Mouse (Mus musculus): ENCODE data around the gene Rad50. TPM values are rescaled to one million over a fixed set of nuclear protein-coding genes. Genes with fewer than 3 reads are reported as not detected.

Gene Rad50
- polyA plus RNA-seq, 1 experiment from 2014 or later = 15.6 TPM

GRCm38 (mm10) chr11:53681686-53682085, 25.4 kb downstream of the Rad50 start:
- Histone ChIP-seq H3K27ac (ENCODE audit: low read depth, low read length) (no peak overlapping the region), H3K4me1 (replicated peaks; ENCODE audit: control insufficient read depth, insufficient read depth, low read length) (no peaks in the 10 kb centered on the region), H3K4me3 (ENCODE audit: low read depth, low read length) (no peak overlapping the region), H3K27me3 (replicated peaks; ENCODE audit: control insufficient read depth, insufficient read depth, low read length) (no peaks in the 10 kb centered on the region), H3K4me2 (replicated peaks; ENCODE audit: low read depth) (no peak overlapping the region), H3K9ac (ENCODE audit: low read depth, low read length) (no peak overlapping the region), H3K36me3 (ENCODE audit: control insufficient read depth, insufficient read depth) (peaks cover 51% of the 10 kb centered on the region), H3K9me3 (ENCODE audit: control insufficient read depth) (no peaks in the 10 kb centered on the region)
- WGBS = 90% methylated on average over 2 of the region's 2 CpGs
- no peak for ATAC-seq
- TF ChIP-seq CTCF (IDR thresholded peaks at IDR 0.05; ENCODE audit: low read depth) = peak; percentile 27; the same call in 1 of the 2 replicates

GRCm38 (mm10) chr11:53680141-53680540, 27.0 kb downstream of the Rad50 start:
- H3K9me3 ChIP-seq (ENCODE audit: control insufficient read depth) = no peaks in the 10 kb centered on the region
- H3K4me3 ChIP-seq (ENCODE audit: low read depth, low read length) = no peak overlapping the region
- H3K27me3 ChIP-seq (replicated peaks; ENCODE audit: control insufficient read depth, insufficient read depth, low read length) = no peaks in the 10 kb centered on the region
- H3K36me3 ChIP-seq (ENCODE audit: control insufficient read depth, insufficient read depth) = peaks cover 53% of the 10 kb centered on the region
- 82% methylated on average over 4 of the region's 4 CpGs for WGBS
- no peak overlapping the region for H3K27ac ChIP-seq (ENCODE audit: low read depth, low read length)
- no peak for ATAC-seq
- no peak for TF ChIP-seq CTCF (IDR thresholded peaks at IDR 0.05; ENCODE audit: low read depth)
- H3K4me2 ChIP-seq (replicated peaks; ENCODE audit: low read depth) = no peak overlapping the region
- H3K9ac ChIP-seq (ENCODE audit: low read depth, low read length) = no peak overlapping the region
- H3K4me1 ChIP-seq (replicated peaks; ENCODE audit: control insufficient read depth, insufficient read depth, low read length) = no peaks in the 10 kb centered on the region

GRCm38 (mm10) chr11:53671414-53671813, 35.7 kb downstream of the Rad50 start:
- ATAC-seq = no peak

GRCm38 (mm10) chr11:53664091-53664490, 43.0 kb downstream of the Rad50 start:
- WGBS = 72% methylated on average over 5 of the region's 5 CpGs
- Histone ChIP-seq H3K4me2 (replicated peaks; ENCODE audit: low read depth) (no peak overlapping the region), H3K36me3 (ENCODE audit: control insufficient read depth, insufficient read depth) (peaks cover 48% of the 10 kb centered on the region), H3K27ac (ENCODE audit: low read depth, low read length) (no peak overlapping the region), H3K9ac (ENCODE audit: low read depth, low read length) (no peak overlapping the region), H3K9me3 (ENCODE audit: control insufficient read depth) (no peaks in the 10 kb centered on the region), H3K27me3 (replicated peaks; ENCODE audit: control insufficient read depth, insufficient read depth, low read length) (no peaks in the 10 kb centered on the region), H3K4me3 (ENCODE audit: low read depth, low read length) (no peak overlapping the region), H3K4me1 (replicated peaks; ENCODE audit: control insufficient read depth, insufficient read depth, low read length) (no peaks in the 10 kb centered on the region)
- no peak for TF ChIP-seq CTCF (IDR thresholded peaks at IDR 0.05; ENCODE audit: low read depth)
- no peak for ATAC-seq

More at GRCm38 (mm10) chr11:53671414-53671813, 35.7 kb downstream of the Rad50 start:
- Histone ChIP-seq H3K27ac (ENCODE audit: low read depth, low read length) (no peak overlapping the region), H3K4me2 (replicated peaks; ENCODE audit: low read depth) (no peak overlapping the region), H3K4me3 (ENCODE audit: low read depth, low read length) (no peak overlapping the region), H3K4me1 (replicated peaks; ENCODE audit: control insufficient read depth, insufficient read depth, low read length) (no peaks in the 10 kb centered on the region), H3K27me3 (replicated peaks; ENCODE audit: control insufficient read depth, insufficient read depth, low read length) (no peaks in the 10 kb centered on the region), H3K9ac (ENCODE audit: low read depth, low read length) (no peak overlapping the region), H3K36me3 (ENCODE audit: control insufficient read depth, insufficient read depth) (peaks cover 58% of the 10 kb centered on the region), H3K9me3 (ENCODE audit: control insufficient read depth) (no peaks in the 10 kb centered on the region)
- no peak for TF ChIP-seq CTCF (IDR thresholded peaks at IDR 0.05; ENCODE audit: low read depth)
- WGBS = 98% methylated on average over 4 of the region's 4 CpGs

- peaks cover 44% of the 10 kb centered on the region for H3K36me3 ChIP-seq (ENCODE audit: control insufficient read depth, insufficient read depth)
- no peak overlapping the region for H3K4me3 ChIP-seq (ENCODE audit: low read depth, low read length)
- no peaks in the 10 kb centered on the region for H3K4me1 ChIP-seq (replicated peaks; ENCODE audit: control insufficient read depth, insufficient read depth, low read length)
- no peaks in the 10 kb centered on the region for H3K9me3 ChIP-seq (ENCODE audit: control insufficient read depth)
- no peaks in the 10 kb centered on the region for H3K27me3 ChIP-seq (replicated peaks; ENCODE audit: control insufficient read depth, insufficient read depth, low read length)
- no peak for ATAC-seq
- H3K9ac ChIP-seq (ENCODE audit: low read depth, low read length) = no peak overlapping the region
- no peak overlapping the region for H3K27ac ChIP-seq (ENCODE audit: low read depth, low read length)
- 70% methylated on average over 14 of the region's 14 CpGs for WGBS
- no peak for TF ChIP-seq CTCF (IDR thresholded peaks at IDR 0.05; ENCODE audit: low read depth)
- H3K4me2 ChIP-seq (replicated peaks; ENCODE audit: low read depth) = no peak overlapping the region
These were observed 44.1 kb downstream of the Rad50 start for GRCm38 (mm10) chr11:53662794-53663674.

GRCm38 (mm10) chr11:53657828-53658227, 49.3 kb downstream of the Rad50 start:
- WGBS = 82% methylated on average over 6 of the region's 6 CpGs
- no peak overlapping the region for H3K9ac ChIP-seq (ENCODE audit: low read depth, low read length)
- H3K27ac ChIP-seq (ENCODE audit: low read depth, low read length) = no peak overlapping the region
- H3K27me3 ChIP-seq (replicated peaks; ENCODE audit: control insufficient read depth, insufficient read depth, low read length) = no peaks in the 10 kb centered on the region
- peaks cover 40% of the 10 kb centered on the region for H3K36me3 ChIP-seq (ENCODE audit: control insufficient read depth, insufficient read depth)
- H3K4me3 ChIP-seq (ENCODE audit: low read depth, low read length) = no peak overlapping the region
- no peak overlapping the region for H3K4me2 ChIP-seq (replicated peaks; ENCODE audit: low read depth)
- ATAC-seq = no peak
- H3K4me1 ChIP-seq (replicated peaks; ENCODE audit: control insufficient read depth, insufficient read depth, low read length) = no peaks in the 10 kb centered on the region
- TF ChIP-seq CTCF (IDR thresholded peaks at IDR 0.05; ENCODE audit: low read depth) = no peak
- H3K9me3 ChIP-seq (ENCODE audit: control insufficient read depth) = no peaks in the 10 kb centered on the region

All from intestine, postnatal 0 days (tissue).